Mouse (Mus musculus) kidney, postnatal 36 days (tissue): ENCODE measurements around the gene Atp6v1fnb.

Source experiments
- DNase-seq, 2 experiments: peaks; one replicate each; pipeline ENCODE4 v3.0.0; 2021 to 2022; ENCODE audit warnings: mixed read lengths in 2 of 2

Gene Atp6v1fnb

GRCm38 (mm10) chr6:29471137-29471536 lies at the start of gene Atp6v1fnb:
Gene Atp6v1fnb, plus strand, starts transcription at chr6:29471437.
- no peak for DNase-seq

DNA sequence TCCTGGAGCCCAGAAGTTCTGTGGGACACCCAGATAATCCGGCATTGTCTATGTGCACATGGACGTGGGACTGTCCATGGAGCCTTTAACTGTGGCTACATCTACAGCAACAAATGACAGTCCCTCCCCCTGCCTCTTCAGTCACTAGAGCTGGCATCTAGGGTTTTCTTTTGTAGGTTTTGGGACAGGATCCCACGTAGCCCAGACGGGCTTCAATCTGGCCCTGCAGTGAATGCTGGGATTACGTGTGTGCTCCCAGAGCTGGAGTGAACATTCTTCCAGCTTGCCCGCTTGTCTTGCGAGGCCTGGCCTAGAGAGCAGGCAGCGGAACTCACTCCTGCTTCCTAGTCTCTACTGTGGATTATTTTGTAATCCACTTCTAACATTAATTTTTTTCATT lies 46.1 kb upstream of the Atp6v1fnb start:
- no peak for DNase-seq

DNA sequence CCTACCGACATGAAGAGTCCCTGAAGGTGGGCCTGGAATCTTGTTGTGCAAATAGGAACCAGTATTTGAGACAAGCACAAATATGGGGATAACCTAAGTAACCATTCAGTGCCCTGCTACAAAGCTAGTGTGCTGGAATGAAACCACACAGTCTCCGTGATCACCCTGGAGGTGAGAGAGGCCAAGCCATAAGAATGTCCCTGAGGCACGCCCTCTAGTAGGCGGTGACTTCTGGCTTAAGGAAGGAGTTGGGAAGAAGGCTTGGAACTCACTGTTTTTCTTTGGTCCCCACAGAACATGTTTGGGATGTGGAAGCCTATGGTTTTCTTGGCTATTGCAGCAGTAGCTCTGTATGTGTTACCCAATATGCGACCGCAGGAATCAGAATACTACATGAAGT lies 44.9 kb upstream of the Atp6v1fnb start:
- DNase-seq: no peak

DNA sequence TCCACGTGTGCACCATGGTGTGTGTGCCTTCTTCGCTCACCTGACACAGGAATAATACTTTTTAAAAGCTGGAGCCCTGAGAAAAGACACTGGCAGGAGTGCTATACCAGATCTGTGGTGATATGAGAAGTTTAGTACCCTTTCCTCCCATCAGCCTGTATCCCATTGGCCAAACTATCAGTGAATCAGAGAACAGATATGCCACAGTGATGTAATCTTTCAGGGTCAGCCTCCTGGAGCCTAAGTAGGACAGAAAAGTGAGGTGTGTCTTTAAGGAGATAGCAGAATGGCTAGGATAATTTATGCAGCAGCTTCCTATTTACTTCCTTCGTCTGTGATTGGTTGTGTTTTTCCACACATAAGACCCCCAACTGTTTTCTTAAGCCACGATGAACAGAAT lies 43.1 kb upstream of the Atp6v1fnb start:
- DNase-seq: no peak

DNA sequence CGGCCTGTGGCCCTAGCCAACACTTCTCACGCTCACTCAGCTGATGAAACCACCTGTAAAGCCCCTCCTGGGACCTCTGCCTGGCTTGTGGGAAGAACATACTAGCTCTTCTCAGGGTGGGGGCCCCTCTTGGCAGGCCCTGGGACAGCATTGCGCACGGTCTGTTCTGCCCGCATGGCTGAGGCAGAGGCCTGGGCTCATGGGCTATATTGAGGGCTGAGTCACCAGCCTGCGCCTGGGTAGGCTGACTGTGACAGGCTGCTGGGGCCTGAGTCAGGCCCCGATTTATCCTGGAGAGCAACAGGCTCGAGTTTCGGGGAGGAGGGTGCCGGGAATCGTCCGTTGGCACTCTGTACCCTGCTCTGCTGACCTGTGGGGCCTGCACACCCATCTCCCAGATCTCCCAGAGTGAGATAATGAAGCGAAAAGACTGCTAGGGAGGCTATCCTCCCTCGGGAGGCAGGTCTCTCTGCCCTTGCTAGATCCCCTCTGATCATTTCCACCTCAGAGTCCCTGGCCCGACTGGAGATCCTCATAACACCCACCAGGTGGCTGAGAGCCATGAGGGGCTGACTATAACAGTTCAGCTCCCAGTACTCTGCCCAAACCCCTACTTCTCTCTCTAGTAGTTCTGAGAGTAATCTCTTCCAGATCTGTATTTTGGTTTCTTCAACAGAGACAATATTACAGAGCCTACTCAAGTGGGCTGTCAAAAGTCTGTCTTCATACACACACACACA lies 40.4 kb upstream of the Atp6v1fnb start:
- no peak for DNase-seq

- DNase-seq: no peak
Measured at GRCm38 (mm10) chr6:29431473-29431872, 39.8 kb upstream of the Atp6v1fnb start.

- no peak for DNase-seq
Measured at GRCm38 (mm10) chr6:29432156-29432555, 39.1 kb upstream of the Atp6v1fnb start.

- DNase-seq: no peak
Measured at GRCm38 (mm10) chr6:29432676-29433037, 38.6 kb upstream of the Atp6v1fnb start.

GRCm38 (mm10) chr6:29433038-29433803 lies 38.0 kb upstream of the Atp6v1fnb start, which contains the start of gene Flnc:
Gene Flnc, plus strand, starts transcription at chr6:29433256.
- peak in 1 of 2 experiments; percentile 38 for DNase-seq

GRCm38 (mm10) chr6:29433804-29434795 lies 37.1 kb upstream of the Atp6v1fnb start:
- no peak for DNase-seq

- DNase-seq: no peak
Measured at GRCm38 (mm10) chr6:29434911-29435691, 36.1 kb upstream of the Atp6v1fnb start.

DNA sequence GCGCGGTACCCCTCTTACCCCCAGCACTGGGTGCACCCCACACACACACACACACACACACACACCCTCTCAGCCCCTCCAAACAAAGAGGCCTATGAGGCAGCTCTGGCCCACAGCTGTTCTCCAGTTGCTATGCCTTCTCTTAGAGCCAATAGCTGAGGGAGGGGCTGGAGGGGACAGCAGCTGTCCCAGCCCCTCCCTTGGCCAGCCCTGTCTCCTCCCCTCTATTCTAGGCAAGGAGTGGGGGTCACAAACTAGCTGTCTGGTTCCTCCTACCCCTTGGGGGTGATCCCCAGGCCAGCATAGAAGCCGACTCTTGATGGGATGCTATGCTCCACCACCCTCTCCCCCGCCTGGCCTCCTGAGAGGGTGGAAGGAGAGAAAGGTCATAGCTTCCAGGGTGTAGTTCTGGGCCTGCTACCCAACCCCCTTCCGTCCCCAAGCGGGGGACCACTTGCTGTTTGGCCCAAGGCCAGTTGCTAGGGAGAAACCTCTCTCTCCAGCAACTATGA lies 35.2 kb upstream of the Atp6v1fnb start:
- no peak for DNase-seq

GRCm38 (mm10) chr6:29436461-29436934 lies 34.7 kb upstream of the Atp6v1fnb start:
- DNase-seq: no peak

GRCm38 (mm10) chr6:29439251-29439650 lies 32.0 kb upstream of the Atp6v1fnb start:
- DNase-seq: no peak

GRCm38 (mm10) chr6:29439789-29440188 lies 31.4 kb upstream of the Atp6v1fnb start:
- DNase-seq: no peak

DNA sequence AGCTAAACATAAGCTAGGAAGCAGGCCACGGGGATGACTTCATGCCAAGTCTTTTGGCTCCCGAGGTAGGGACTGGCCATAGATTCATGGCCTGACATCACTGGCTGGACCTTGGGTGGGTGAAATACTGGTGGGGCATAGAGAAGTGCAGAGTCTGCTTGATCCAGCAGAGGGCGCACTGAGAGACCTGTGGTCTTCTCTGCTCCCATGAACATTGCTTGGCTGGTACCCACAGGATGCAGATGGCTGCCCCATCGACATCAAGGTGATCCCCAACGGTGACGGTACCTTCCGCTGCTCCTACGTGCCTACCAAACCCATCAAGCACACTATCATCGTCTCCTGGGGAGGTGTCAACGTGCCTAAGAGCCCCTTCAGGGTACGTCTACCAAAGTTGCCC lies 26.5 kb upstream of the Atp6v1fnb start:
- DNase-seq: peak; percentile 27 to 75

DNA sequence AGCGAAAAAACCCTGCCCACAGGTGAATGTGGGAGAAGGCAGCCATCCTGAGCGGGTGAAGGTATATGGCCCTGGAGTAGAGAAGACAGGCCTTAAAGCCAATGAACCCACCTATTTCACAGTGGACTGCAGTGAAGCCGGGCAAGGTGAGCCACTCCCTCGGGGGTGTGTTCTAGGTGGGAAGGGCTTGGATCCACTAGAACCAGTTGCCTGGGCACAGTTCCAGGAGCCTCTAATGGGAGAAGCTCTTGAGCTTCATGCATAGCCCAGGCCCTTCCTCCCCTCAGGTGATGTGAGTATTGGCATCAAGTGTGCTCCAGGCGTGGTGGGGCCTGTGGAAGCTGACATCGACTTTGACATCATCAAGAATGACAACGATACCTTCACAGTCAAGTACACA lies 25.9 kb upstream of the Atp6v1fnb start:
- no peak for DNase-seq

GRCm38 (mm10) chr6:29449858-29450257 lies 21.4 kb upstream of the Atp6v1fnb start:
- no peak for DNase-seq

- DNase-seq: no peak
Measured at GRCm38 (mm10) chr6:29450667-29451066, 20.6 kb upstream of the Atp6v1fnb start.

DNA sequence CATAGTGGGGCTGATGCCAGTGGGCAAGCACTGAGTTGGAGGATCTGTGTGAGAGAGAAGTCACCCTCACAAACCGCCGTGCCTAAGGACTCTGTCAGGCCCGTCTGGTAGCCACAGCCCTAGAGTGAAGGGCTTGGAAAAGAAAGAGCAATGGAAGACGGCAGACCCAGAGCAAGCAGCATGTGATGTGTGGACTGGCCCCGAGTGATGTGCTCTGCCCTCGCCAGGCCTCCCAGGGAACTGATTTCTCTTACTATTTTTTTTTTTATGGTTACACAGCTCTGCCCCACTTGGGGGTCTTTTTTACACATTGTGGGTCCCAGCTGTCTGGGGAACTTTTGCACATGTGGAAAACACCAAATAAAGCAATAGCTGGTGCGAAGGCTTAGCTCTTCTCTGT lies 9.7 kb upstream of the Atp6v1fnb start:
- no peak for DNase-seq

DNA sequence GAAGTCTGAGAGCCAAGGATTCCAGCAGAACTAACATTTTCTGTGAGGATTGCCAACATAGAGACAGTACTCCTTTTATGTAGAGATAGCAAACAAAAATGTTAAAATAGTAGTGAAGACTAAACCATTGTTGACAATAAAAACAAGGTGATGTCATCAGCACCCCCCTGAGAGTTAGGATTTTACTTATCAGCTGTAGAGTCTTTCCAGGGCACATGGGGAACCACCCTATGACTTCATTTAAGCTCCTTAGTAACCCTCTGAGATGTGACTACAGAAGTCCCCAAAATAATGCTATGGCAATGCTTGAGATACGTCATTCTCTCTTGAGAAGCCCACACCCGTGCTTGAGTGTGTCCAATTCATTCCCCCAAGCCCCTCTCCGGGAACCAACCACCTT lies 7.8 kb upstream of the Atp6v1fnb start:
- no peak for DNase-seq
